ENCODE assay signal across 8 mouse cellular contexts in the genomic region with DNA sequence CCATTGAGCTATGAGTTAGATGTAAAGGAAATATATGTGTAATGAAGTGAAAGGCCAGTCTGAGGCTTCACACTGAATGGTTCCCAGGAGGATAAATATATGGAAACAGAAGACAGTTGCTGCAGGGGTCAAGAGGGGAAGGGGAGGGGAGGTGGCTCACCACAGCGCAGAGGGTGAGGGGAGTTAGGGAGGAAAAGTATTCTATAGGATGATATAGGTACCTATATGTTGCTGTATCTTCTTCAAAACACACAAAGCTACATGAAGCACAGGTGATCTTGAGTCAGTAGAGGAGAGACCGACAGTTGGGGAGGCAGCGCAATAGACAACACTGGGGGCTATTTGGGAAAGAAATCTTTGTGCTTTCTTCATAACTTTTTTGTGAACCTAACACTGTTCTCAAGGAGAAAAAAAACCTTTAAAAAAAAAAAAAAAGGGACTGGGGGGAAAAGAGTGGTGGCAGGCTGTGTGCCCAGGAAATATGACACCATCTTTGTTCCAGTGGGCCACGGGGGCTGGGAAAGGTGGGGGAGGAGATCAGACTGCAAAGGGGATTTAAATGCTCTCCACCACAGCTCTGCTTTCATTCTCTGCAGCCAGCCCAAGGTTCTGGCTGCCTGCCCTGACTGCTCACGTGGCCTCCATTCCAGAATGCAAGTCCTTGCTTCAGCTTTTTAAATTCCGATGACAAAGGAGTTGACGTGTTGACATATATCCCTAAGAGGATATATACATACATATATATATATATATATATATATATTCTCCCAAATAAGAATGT.
DNase-seq lines count a peak whose midpoint lies in the region; ATAC-seq lines count a peak whose summit lies in the region.

No protein-coding gene starts in this region.

- WGBS in liver, embryonic 12.5 days (ENCODE audit: insufficient replicate concordance) = 52% methylated on average over 7 of the region's 7 CpGs
- 22% methylated on average over 7 of the region's 7 CpGs for WGBS in forebrain, embryonic 11.5 days
- WGBS in midbrain, embryonic 11.5 days = 24% methylated on average over 7 of the region's 7 CpGs
- WGBS in stomach, embryonic 15.5 days = 24% methylated on average over 7 of the region's 7 CpGs

- DNase-seq in liver = peak; percentile 41
- peak; percentile 76 for DNase-seq in forebrain, embryonic 11.5 days (ENCODE audit: low spot score)
- peak; percentile 46 to 48 for DNase-seq in heart, postnatal 36 days
- DNase-seq in layer of hippocampus, postnatal 10 days (ENCODE audit: low spot score in 2 of 2) = peak; percentile 49 to 65
- no peak for DNase-seq in midbrain, embryonic 11.5 days (ENCODE audit: low spot score, missing footprints)
- no peak for DNase-seq in thymus, postnatal 36 days

- no peaks in the 10 kb centered on the region for H3K27me3 ChIP-seq in liver, embryonic 12.5 days (replicated peaks)
- no peaks in the 10 kb centered on the region for H3K27me3 ChIP-seq in forebrain, embryonic 11.5 days (ENCODE audit: control insufficient read depth, insufficient read depth, low read length)
- no peaks in the 10 kb centered on the region for H3K27me3 ChIP-seq in midbrain, embryonic 11.5 days (ENCODE audit: control insufficient read depth, insufficient read depth, low read length)
- no peaks in the 10 kb centered on the region for H3K27me3 ChIP-seq in stomach, embryonic 15.5 days (replicated peaks)

- no peak overlapping the region for H3K4me3 ChIP-seq in liver, embryonic 12.5 days
- H3K4me3 ChIP-seq in forebrain, embryonic 11.5 days (ENCODE audit: low read depth, low read length) = no peak overlapping the region
- H3K4me3 ChIP-seq in midbrain, embryonic 11.5 days (ENCODE audit: low read depth, low read length) = no peak overlapping the region
- no peak overlapping the region for H3K4me3 ChIP-seq in stomach, embryonic 15.5 days (replicated peaks)

- no peak overlapping the region for H3K4me2 ChIP-seq in liver, embryonic 12.5 days
- H3K4me2 ChIP-seq in forebrain, embryonic 11.5 days (ENCODE audit: low read depth, low read length, severe bottlenecking) = no peak overlapping the region
- no peak overlapping the region for H3K4me2 ChIP-seq in midbrain, embryonic 11.5 days
- H3K4me2 ChIP-seq in stomach, embryonic 15.5 days = no peak overlapping the region

- ATAC-seq in liver, embryonic 12.5 days = no peak
- ATAC-seq in forebrain, embryonic 11.5 days (replicated peaks; ENCODE audit: low FRiP score) = peak; percentile 91
- ATAC-seq in midbrain, embryonic 11.5 days (ENCODE audit: low FRiP score) = peak; percentile 93
- peak; percentile 35; the same call in 1 of the 2 replicates for ATAC-seq in stomach, embryonic 15.5 days (ENCODE audit: insufficient read depth, low FRiP score, low read depth)

- H3K36me3 ChIP-seq in liver, embryonic 12.5 days = no peaks in the 10 kb centered on the region
- H3K36me3 ChIP-seq in forebrain, embryonic 11.5 days (ENCODE audit: control insufficient read depth, insufficient read depth, low read length) = no peaks in the 10 kb centered on the region
- no peaks in the 10 kb centered on the region for H3K36me3 ChIP-seq in midbrain, embryonic 11.5 days (ENCODE audit: control insufficient read depth, insufficient read depth, low read length)
- H3K36me3 ChIP-seq in stomach, embryonic 15.5 days = no peaks in the 10 kb centered on the region

- H3K27ac ChIP-seq in liver, embryonic 12.5 days = no peak overlapping the region
- 0 out of 2 replicates have a peak overlapping the region, but pooled peaks have one; percentile 25 for H3K27ac ChIP-seq in forebrain, embryonic 11.5 days (ENCODE audit: low read depth, low read length)
- no peak overlapping the region for H3K27ac ChIP-seq in midbrain, embryonic 11.5 days (ENCODE audit: low read depth, low read length)
- H3K27ac ChIP-seq in stomach, embryonic 15.5 days = no peak overlapping the region

- intact Hi-C loops in heart, postnatal 36 days (cut with DNase I) = no loop called here

- H3K9me3 ChIP-seq in liver, embryonic 12.5 days (replicated peaks) = no peaks in the 10 kb centered on the region
- no peaks in the 10 kb centered on the region for H3K9me3 ChIP-seq in forebrain, embryonic 11.5 days (ENCODE audit: control insufficient read depth, low read length)
- H3K9me3 ChIP-seq in midbrain, embryonic 11.5 days (ENCODE audit: control insufficient read depth, low read length) = no peaks in the 10 kb centered on the region
- H3K9me3 ChIP-seq in stomach, embryonic 15.5 days = no peaks in the 10 kb centered on the region

- no peak overlapping the region for H3K9ac ChIP-seq in liver, embryonic 12.5 days
- no peak overlapping the region; the same call in 1 of the 2 replicates for H3K9ac ChIP-seq in forebrain, embryonic 11.5 days (ENCODE audit: low read length)
- no peak overlapping the region for H3K9ac ChIP-seq in midbrain, embryonic 11.5 days (ENCODE audit: low read length)
- no peak overlapping the region for H3K9ac ChIP-seq in stomach, embryonic 15.5 days

- H3K4me1 ChIP-seq in liver, embryonic 12.5 days = no peaks in the 10 kb centered on the region
- peaks cover 10% of the 10 kb centered on the region; the same call in 1 of the 2 replicates for H3K4me1 ChIP-seq in forebrain, embryonic 11.5 days (replicated peaks; ENCODE audit: control insufficient read depth, insufficient read depth, low read length)
- H3K4me1 ChIP-seq in midbrain, embryonic 11.5 days (ENCODE audit: control insufficient read depth, insufficient read depth, low read length) = peaks cover 9% of the 10 kb centered on the region
- H3K4me1 ChIP-seq in stomach, embryonic 15.5 days = 0 out of 2 replicates have a peak, but pooled peaks cover 10% of the 10 kb centered on the region

Comparison
In these comparisons a context has a peak if more than half of its experiments do, and no peak if none do; other contexts are left out.
1. DNase-seq: peak in liver (single experiment), forebrain, embryonic 11.5 days (single experiment), heart, postnatal 36 days (2 of 2) and layer of hippocampus, postnatal 10 days (2 of 2); none in midbrain, embryonic 11.5 days (single experiment) and thymus, postnatal 36 days (0 of 2).